8 mouse cellular contexts compared by ENCODE assay signal in genomic region chr12:59065776-59066175, GRCm38 (mm10). TPM values are rescaled to one million over a fixed set of nuclear protein-coding genes. Genes with fewer than 3 reads are reported as not detected.
A peak's percentile ranks its signal among the peaks of the same experiment; 100 is the strongest.
DNase-seq lines count a peak whose midpoint lies in the region; ATAC-seq and TF ChIP-seq lines count a peak whose summit lies in the region.

No protein-coding gene starts in this region.

- TF ChIP-seq POLR2A in ES-Bruce4 (IDR thresholded peaks at IDR 0.05; ENCODE audit: insufficient read depth, low read length): no peak

- no peak overlapping the region for H3K9ac ChIP-seq in heart, embryonic 11.5 days (ENCODE audit: low read depth, low read length)
- peak overlapping the region; percentile 70 for H3K9ac ChIP-seq in ES-Bruce4 (ENCODE audit: low read depth, poor library complexity, severe bottlenecking)
- no peak overlapping the region for H3K9ac ChIP-seq in hindbrain, embryonic 12.5 days
- peak overlapping the region; percentile 46 for H3K9ac ChIP-seq in midbrain, embryonic 11.5 days (ENCODE audit: low read length)

- peak overlapping the region; percentile 65 for H3K4me2 ChIP-seq in heart, embryonic 11.5 days
- peak overlapping the region; percentile 89 for H3K4me2 ChIP-seq in hindbrain, embryonic 12.5 days (replicated peaks)
- H3K4me2 ChIP-seq in midbrain, embryonic 11.5 days: peak overlapping the region; percentile 51; the same call in 1 of the 2 replicates

- TF ChIP-seq EP300 in ES-Bruce4 (IDR thresholded peaks at IDR 0.05; ENCODE audit: insufficient read depth, low read depth, low read length): no peak

- DNase-seq in heart, adult 11 months: no peak
- DNase-seq in midbrain, embryonic 11.5 days (ENCODE audit: low spot score, missing footprints): no peak
- DNase-seq in cerebellum, postnatal 14 days: no peak
- no peak for DNase-seq in layer of hippocampus, adult 9-11 months
- DNase-seq in retina, postnatal 1 day: no peak

- no peak for TF ChIP-seq CTCF in ES-Bruce4 (IDR thresholded peaks at IDR 0.05; ENCODE audit: low read depth, low read length)

- peak overlapping the region; percentile 100; the same call in 1 of the 2 replicates for H3K4me3 ChIP-seq in heart, embryonic 11.5 days (ENCODE audit: low read depth, low read length)
- H3K4me3 ChIP-seq in ES-Bruce4 (ENCODE audit: low read depth, low read length): peak overlapping the region; percentile 90; the same call in 1 of the 2 replicates
- H3K4me3 ChIP-seq in hindbrain, embryonic 12.5 days: no peak overlapping the region
- peak overlapping the region; percentile 99; the same call in 1 of the 2 replicates for H3K4me3 ChIP-seq in midbrain, embryonic 11.5 days (ENCODE audit: low read depth, low read length)

- no peaks in the 10 kb centered on the region for H3K4me1 ChIP-seq in heart, embryonic 11.5 days (ENCODE audit: control insufficient read depth, insufficient read depth, low read length)
- no peaks in the 10 kb centered on the region for H3K4me1 ChIP-seq in ES-Bruce4 (ENCODE audit: control insufficient read depth, insufficient read depth, low read length)
- H3K4me1 ChIP-seq in hindbrain, embryonic 12.5 days: peaks cover 11% of the 10 kb centered on the region
- H3K4me1 ChIP-seq in midbrain, embryonic 11.5 days (ENCODE audit: control insufficient read depth, insufficient read depth, low read length): 0 out of 2 replicates have a peak, but pooled peaks cover 5% of the 10 kb centered on the region

- no peaks in the 10 kb centered on the region for H3K9me3 ChIP-seq in heart, embryonic 11.5 days (replicated peaks; ENCODE audit: control insufficient read depth, low read length)
- no peaks in the 10 kb centered on the region for H3K9me3 ChIP-seq in ES-Bruce4 (replicated peaks; ENCODE audit: control insufficient read depth, insufficient read depth, low read length, poor library complexity, severe bottlenecking)
- H3K9me3 ChIP-seq in hindbrain, embryonic 12.5 days (replicated peaks): no peaks in the 10 kb centered on the region
- no peaks in the 10 kb centered on the region for H3K9me3 ChIP-seq in midbrain, embryonic 11.5 days (ENCODE audit: control insufficient read depth, low read length)

- 49% methylated on average over 3 of the region's 3 CpGs for WGBS in heart, embryonic 11.5 days (ENCODE audit: insufficient replicate concordance)
- WGBS in hindbrain, embryonic 12.5 days: 86% methylated on average over 3 of the region's 3 CpGs
- 75% methylated on average over 3 of the region's 3 CpGs for WGBS in midbrain, embryonic 11.5 days

- H3K27me3 ChIP-seq in heart, embryonic 11.5 days (ENCODE audit: control insufficient read depth, insufficient read depth, low read length): no peaks in the 10 kb centered on the region
- no peaks in the 10 kb centered on the region for H3K27me3 ChIP-seq in ES-Bruce4 (ENCODE audit: control insufficient read depth, insufficient read depth, low read length, poor library complexity, severe bottlenecking)
- 0 out of 2 replicates have a peak, but pooled peaks cover 3% of the 10 kb centered on the region for H3K27me3 ChIP-seq in hindbrain, embryonic 12.5 days
- H3K27me3 ChIP-seq in midbrain, embryonic 11.5 days (ENCODE audit: control insufficient read depth, insufficient read depth, low read length): no peaks in the 10 kb centered on the region

- H3K27ac ChIP-seq in heart, embryonic 11.5 days (ENCODE audit: low read depth, low read length): peak overlapping the region; percentile 86
- peak overlapping the region; percentile 84 for H3K27ac ChIP-seq in ES-Bruce4 (ENCODE audit: insufficient read depth, low read length)
- peak overlapping the region; percentile 86 for H3K27ac ChIP-seq in hindbrain, embryonic 12.5 days
- no peak overlapping the region for H3K27ac ChIP-seq in midbrain, embryonic 11.5 days (ENCODE audit: low read depth, low read length)

- H3K36me3 ChIP-seq in heart, embryonic 11.5 days (ENCODE audit: control insufficient read depth, insufficient read depth, low read length): peaks cover 21% of the 10 kb centered on the region
- peaks cover 26% of the 10 kb centered on the region for H3K36me3 ChIP-seq in ES-Bruce4 (ENCODE audit: control insufficient read depth, insufficient read depth, low read length, poor library complexity, severe bottlenecking)
- H3K36me3 ChIP-seq in hindbrain, embryonic 12.5 days: peaks cover 24% of the 10 kb centered on the region
- peaks cover 9% of the 10 kb centered on the region; the same call in 1 of the 2 replicates for H3K36me3 ChIP-seq in midbrain, embryonic 11.5 days (ENCODE audit: control insufficient read depth, insufficient read depth, low read length)

- no peak for ATAC-seq in heart, embryonic 11.5 days (replicated peaks; ENCODE audit: insufficient number of reproducible peaks, low FRiP score, low TSS enrichment)
- no peak for ATAC-seq in hindbrain, embryonic 12.5 days (ENCODE audit: low FRiP score)
- no peak for ATAC-seq in midbrain, embryonic 11.5 days (ENCODE audit: low FRiP score)

RNA-seq across cellular contexts. Expression of gene Pnn, which starts 0.9 kb away (rescaled TPM):
- polyA plus RNA-seq in heart, embryonic 11.5 days (2014; fragmentation: Nextera tagmentation; extraction: Ambion mirVana): 68.5 and 74.1 TPM in 2 replicates
- polyA plus RNA-seq in ES-Bruce4 (2011; ENCODE audit: insufficient read depth, insufficient read length, low read depth, missing spikeins): 134 and 153 TPM in 2 replicates
- 106 and 118 TPM in 2 replicates for polyA plus RNA-seq in hindbrain, embryonic 12.5 days (2016; fragmentation: Nextera tagmentation; extraction: Ambion mirVana)
- polyA plus RNA-seq in midbrain, embryonic 11.5 days (2014; fragmentation: Nextera tagmentation; extraction: Ambion mirVana): 97.3 and 119 TPM in 2 replicates

RNA-seq across cellular contexts. Expression of gene Trappc6b, which starts 4.5 kb away (rescaled TPM):
- polyA plus RNA-seq in heart, embryonic 11.5 days (2014; fragmentation: Nextera tagmentation; extraction: Ambion mirVana): 62.5 and 64.2 TPM in 2 replicates
- 73.7 and 92.5 TPM in 2 replicates for polyA plus RNA-seq in ES-Bruce4 (2011; ENCODE audit: insufficient read depth, insufficient read length, low read depth, missing spikeins)
- polyA plus RNA-seq in hindbrain, embryonic 12.5 days (2016; fragmentation: Nextera tagmentation; extraction: Ambion mirVana): 111 and 119 TPM in 2 replicates
- 72.3 and 79.8 TPM in 2 replicates for polyA plus RNA-seq in midbrain, embryonic 11.5 days (2014; fragmentation: Nextera tagmentation; extraction: Ambion mirVana)

RNA-seq across cellular contexts. Expression of gene Mia2, which starts 29.8 kb away (rescaled TPM):
- 41.3 and 43.1 TPM in 2 replicates for polyA plus RNA-seq in heart, embryonic 11.5 days (2014; fragmentation: Nextera tagmentation; extraction: Ambion mirVana)
- polyA plus RNA-seq in ES-Bruce4 (2011; ENCODE audit: insufficient read depth, insufficient read length, low read depth, missing spikeins): 73.7 and 75.9 TPM in 2 replicates
- 52.0 and 62.5 TPM in 2 replicates for polyA plus RNA-seq in hindbrain, embryonic 12.5 days (2016; fragmentation: Nextera tagmentation; extraction: Ambion mirVana)
- 55.4 and 63.4 TPM in 2 replicates for polyA plus RNA-seq in midbrain, embryonic 11.5 days (2014; fragmentation: Nextera tagmentation; extraction: Ambion mirVana)

RNA-seq across cellular contexts. Expression of gene Gemin2, which starts 52.6 kb away (rescaled TPM):
- polyA plus RNA-seq in heart, embryonic 11.5 days (2014; fragmentation: Nextera tagmentation; extraction: Ambion mirVana): 23.2 and 25.4 TPM in 2 replicates
- polyA plus RNA-seq in ES-Bruce4 (2011; ENCODE audit: insufficient read depth, insufficient read length, low read depth, missing spikeins): 27.8 and 31.1 TPM in 2 replicates
- 21.9 and 22.0 TPM in 2 replicates for polyA plus RNA-seq in hindbrain, embryonic 12.5 days (2016; fragmentation: Nextera tagmentation; extraction: Ambion mirVana)
- polyA plus RNA-seq in midbrain, embryonic 11.5 days (2014; fragmentation: Nextera tagmentation; extraction: Ambion mirVana): 25.4 and 25.8 TPM in 2 replicates

RNA-seq across cellular contexts. Expression of gene Sec23a, which starts 54.0 kb away (rescaled TPM):
- polyA plus RNA-seq in heart, embryonic 11.5 days (2014; fragmentation: Nextera tagmentation; extraction: Ambion mirVana): 77.8 and 103 TPM in 2 replicates
- polyA plus RNA-seq in ES-Bruce4 (2011; ENCODE audit: insufficient read depth, insufficient read length, low read depth, missing spikeins): 68.6 and 79.0 TPM in 2 replicates
- polyA plus RNA-seq in hindbrain, embryonic 12.5 days (2016; fragmentation: Nextera tagmentation; extraction: Ambion mirVana): 108 and 121 TPM in 2 replicates
- 90.3 and 97.4 TPM in 2 replicates for polyA plus RNA-seq in midbrain, embryonic 11.5 days (2014; fragmentation: Nextera tagmentation; extraction: Ambion mirVana)

Comparison
In these comparisons a context has a peak if more than half of its experiments do, and no peak if none do; other contexts are left out.
1. H3K9ac ChIP-seq: peak in ES-Bruce4 (single experiment) and midbrain, embryonic 11.5 days (single experiment); none in heart, embryonic 11.5 days (single experiment) and hindbrain, embryonic 12.5 days (single experiment).
2. Peak in every context shown above with its lines, with median percentiles within 50 percentile points of each other: H3K4me2 ChIP-seq.